Mouse (Mus musculus) telencephalon, adult 2 months (tissue): ENCODE results near the gene Znrf2.
"Not testable (repeated sequence)": the region's sequence is repeated elsewhere in the genome, so short reads cannot be mapped to it uniquely, and the experiment has no call there.

Experiments used
- DNase-seq: peaks from one replicate; pipeline ENCODE4 v3.0.0-alpha.2; 2011; ENCODE audit warnings: low read depth, low spot score

The Znrf2 gene

DNA sequence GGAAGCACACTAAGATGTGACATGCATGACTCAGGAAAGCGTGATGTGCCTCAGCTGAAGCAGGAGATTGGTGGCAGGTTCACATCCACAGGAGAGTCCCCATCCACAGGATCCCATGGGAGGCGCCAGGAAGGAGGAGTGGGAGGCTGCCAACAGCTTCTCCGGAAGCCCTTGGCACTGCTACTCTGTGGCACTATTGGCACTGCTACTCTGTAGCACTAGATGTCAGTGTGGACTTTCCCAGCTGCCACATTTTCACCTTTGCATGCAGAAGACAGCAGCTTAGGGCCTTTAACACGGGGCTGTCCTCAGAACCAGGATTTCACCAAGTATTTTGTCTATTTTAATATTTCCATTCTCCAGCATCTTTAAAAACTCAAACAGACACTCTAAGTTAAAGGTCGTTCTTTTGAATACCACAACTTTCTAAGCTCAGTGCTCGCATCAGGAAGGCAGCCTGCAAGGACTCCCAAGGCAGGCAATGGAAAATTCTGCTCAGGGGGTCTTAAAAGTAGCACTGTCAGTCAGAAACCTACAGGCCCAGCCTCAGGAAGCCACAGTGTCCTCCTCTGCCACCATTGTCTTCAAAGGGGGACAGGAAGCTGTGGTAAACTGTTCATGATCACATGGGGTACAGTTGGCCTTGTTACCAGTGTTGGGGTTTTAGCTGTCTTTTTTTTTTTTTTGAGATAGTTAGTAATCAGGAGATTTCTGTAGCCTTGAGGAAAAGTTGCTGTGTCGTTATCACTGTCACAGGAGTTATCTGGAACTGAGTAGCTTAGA is 7.0 kb upstream of the Znrf2 start:
- DNase-seq: no peak

DNA sequence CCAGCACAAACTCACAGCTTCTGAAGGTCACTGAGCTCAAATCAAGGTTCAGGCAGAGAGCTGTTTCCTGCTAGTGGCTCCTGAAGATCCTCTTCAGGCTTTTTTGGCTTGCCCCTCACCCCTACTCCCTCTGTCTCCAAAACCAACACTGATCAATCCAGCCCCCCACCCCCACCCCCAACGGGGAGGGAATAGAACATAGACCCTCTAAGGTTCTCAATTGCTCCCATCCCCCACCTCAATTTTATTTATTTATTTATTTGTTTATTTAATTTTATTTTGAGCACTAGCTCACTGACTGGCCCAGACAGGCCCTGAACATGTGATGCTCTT is 6.4 kb upstream of the Znrf2 start:
- no peak for DNase-seq

DNA sequence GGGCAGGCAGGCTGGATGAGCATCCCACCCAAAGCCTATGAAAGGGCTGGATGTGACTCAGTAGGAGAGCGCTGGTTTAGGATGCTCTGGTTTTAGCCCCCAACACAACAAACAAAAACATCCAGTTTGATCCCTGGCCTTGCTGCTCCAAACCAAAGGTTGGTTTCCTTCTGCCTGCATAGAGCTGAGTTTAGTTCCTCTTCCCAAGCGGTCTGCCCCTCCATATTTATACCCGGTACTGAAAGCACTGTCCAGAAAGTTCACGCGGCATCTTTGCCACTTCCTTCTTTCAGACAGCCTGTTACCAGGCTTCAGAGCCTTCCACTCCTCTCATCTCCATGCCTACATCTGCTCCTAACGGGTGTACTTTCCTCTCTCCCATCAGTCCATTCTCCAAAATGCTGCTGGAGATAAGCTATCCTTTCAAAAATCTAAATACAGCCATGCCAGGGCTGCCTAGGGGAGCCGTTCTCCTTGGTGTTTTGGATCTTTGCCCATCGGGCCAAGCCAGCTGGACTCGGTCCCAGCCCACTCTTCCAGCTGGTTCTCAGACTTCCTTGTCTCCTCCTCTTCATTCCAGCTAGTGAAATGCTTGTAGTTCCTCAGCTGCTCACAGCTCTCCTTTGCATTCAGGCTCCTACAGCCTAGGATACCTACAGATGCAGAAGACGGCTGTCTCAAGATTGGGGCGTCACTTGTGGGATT is 5.0 kb upstream of the Znrf2 start:
- peak; percentile 82 for DNase-seq

DNA sequence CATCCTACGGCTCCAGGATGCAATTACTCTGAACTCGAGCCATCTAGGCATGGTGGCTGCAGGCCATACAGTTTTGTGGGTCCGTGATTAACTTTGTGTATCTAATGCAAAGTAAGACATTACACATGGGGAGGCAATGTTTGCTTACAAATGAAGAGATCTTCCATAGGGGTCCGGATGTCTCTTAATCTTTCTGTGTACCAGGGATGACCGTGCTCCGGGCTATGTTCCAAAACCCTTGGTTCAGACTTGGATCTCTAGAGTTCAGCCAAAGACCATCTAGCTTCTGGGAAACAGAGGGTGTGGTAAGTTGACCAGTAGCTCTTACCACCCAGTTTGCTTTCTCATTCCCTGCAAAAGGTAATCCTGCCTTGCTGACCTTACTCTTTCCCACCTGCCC is 4.4 kb upstream of the Znrf2 start:
- DNase-seq: no peak

DNA sequence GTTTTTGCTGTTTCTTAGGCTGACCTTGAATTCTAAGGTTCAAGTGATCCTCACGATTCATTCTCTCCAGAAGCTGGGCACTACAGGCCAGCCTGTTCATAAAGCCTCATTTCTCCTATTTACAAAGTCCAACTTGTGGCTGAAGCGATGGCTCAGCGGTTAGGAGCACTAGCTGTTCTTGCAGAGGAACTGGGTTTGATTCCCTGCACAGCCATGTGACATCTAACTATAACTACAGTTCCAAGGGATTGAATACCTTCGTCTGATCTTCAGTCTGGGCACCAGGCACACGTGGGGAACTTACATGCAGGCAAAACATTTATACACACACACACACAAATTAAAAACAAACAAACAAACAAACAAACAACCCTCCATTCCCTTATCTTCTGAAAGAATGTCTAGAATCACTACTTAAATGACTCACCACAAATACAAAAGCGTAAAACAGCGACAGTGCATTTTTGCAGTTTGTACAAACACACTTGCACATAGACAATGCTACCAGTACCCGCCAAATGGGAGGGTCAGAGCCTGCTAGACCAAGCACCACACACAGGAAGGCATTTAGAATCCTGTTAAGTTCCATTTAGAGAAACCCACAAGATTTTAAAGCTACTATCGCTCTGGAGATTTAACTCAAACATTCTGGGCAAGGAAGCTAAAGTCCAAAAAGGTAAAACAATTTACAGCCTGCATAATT is 1.1 kb upstream of the Znrf2 start:
- no peak for DNase-seq

DNA sequence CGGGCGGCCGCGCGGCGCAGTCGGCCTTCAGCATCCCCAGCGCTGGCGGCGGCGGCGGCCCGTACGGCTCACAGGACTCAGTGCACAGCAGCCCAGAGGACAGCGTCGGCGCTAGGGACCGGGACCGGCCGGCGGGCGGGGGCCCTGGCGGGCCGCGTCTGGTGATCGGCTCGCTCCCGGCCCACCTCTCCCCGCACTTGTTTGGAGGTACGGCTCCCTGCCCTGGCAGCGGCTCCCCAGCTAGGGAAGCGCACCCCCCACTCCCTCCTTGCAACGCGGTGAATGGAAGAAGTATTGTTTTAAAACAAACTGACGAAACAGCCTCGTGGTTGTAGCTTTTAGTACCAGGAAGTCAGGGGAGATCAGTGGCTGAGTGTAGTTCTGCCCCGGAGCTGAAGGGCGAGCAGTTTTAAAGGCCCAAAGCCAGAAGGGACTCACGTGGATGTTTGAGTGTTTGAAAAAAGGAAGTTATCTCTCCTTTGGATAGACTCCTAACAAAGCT is 601 bp downstream of the Znrf2 start:
- no peak for DNase-seq

DNA sequence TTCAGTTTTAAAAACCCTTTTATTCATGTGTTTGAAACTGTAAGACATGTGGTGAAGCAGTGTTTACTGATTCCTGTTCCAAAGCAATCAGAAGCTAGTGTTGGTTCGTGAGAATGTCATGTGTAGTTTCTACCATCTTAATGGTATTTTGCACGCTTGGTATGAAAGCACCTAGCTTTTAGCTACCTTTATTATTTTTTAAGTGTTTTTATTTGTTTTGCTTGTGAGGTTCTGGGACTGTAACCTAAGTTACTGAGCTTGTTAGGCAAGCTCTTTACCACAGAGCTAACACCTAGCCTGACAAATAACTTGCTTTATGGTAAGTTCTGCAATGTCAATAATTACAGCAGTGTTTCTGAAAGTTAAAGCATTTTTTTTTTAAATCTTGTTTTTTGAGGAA is 1.7 kb downstream of the Znrf2 start:
- no peak for DNase-seq

DNA sequence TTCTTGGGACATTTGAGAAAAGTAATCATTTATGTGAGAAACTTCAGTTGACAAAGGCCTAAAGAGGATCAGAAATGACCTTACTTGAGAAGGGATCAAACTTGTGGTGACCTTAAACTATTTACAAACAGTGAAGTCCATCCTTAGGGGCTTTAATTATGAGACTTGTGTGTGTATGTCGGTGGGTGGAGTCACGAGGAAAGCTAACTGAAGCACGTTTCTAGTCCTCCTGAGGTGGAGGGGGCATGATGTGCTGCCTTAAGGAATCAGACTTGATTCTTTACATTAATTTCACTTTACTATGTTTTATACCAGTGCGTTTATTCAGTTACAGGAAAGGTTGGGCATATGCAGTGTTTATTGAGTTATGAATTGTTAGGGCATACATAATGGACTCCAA is 2.6 kb downstream of the Znrf2 start:
- no peak for DNase-seq

DNA sequence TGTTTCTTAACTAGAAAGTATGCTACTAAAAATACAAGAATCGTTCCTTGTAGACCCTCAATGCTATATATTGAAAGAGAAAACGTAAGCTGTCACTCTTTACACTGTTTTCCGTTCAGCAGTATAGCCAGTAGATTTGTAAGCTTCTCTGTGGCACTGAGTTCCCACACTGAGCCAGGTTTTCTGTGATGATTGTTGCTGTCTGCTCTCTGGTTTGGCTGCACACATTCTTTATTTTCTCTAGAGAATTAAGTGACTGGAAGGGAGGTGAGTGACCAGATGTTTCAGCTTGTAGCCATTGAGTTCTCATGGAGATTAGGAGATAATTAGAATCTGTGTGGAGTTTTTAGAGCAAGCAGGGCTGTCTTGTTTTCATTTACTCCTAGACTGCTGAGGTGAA is 3.0 kb downstream of the Znrf2 start:
- DNase-seq: no peak

DNA sequence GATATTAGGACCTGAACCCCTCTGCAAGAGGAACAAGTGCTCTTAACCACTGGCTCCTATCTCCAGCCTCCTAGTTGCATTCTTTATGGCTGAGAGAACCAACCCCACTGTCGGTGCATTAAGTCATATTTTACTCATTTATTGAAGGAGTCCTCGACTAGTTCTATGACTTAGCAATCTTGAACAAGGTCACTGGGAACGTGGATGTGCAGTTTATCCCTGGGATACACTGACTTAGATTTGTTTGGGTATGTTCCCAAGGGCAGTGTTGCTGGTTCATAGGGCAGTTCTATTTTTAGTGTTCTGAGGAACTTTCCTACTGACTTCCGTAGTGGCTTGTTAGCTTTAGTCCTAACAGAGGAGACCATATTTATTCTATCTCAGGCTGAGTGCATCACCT is 5.6 kb downstream of the Znrf2 start:
- DNase-seq: no peak

DNA sequence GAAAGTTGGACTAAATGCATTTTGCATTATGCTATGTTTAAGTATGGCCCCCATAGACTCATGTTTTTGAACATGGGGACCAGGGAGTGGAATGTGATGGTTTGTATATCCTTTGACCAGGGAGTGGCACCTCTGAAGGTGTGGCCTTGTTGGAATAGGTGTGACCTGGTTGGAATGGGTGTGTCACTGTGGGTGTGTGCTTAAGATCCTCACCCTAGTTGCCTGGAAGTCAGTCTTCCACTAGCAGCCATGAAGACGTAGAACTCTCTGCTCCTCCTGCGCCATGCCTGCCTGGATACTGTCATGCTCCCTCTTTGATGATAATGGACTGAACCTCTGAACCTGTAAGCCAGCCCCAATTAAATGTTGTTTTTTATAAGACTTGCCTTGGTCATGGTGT is 7.8 kb downstream of the Znrf2 start:
- not testable (repeated sequence) for DNase-seq

DNA sequence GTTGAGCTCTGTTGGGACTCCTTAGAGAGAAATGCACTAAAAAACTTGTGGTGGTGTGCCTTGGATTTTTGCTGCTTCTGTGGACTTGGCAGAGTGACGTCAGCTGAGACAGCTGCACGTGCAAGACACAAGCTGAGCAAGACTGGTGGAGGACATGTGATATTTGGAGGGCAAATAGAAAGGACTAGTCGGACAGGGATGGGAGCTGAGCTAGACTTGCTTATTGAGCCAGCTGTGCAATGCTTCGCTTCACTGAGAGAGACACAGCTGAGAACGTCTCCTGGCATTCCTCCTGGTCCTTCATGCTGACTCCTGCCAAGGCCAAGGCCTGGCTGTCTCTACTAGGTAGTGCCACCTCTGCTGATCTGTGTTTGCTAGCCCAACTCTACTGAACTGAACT is 10.8 kb downstream of the Znrf2 start:
- no peak for DNase-seq

DNA sequence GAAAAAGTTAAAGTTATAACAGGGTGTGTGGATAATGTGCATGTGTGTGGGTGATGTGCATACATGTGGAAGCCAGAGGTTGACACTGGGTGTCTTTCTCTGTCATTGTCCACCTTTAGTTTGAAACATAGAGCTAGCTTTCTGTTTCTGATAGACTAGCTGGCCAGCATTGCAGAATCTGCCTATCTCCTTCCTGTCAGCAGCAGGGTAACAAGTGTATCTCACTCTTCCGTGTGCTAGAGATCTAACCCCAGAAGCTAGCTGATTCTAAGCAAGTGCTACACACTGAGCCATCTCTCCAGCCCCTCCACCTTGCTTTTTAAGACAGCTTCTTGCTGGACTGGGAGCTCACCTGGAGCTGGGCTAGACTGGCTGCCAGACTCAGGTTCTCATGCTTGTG is 11.6 kb downstream of the Znrf2 start:
- DNase-seq: no peak

DNA sequence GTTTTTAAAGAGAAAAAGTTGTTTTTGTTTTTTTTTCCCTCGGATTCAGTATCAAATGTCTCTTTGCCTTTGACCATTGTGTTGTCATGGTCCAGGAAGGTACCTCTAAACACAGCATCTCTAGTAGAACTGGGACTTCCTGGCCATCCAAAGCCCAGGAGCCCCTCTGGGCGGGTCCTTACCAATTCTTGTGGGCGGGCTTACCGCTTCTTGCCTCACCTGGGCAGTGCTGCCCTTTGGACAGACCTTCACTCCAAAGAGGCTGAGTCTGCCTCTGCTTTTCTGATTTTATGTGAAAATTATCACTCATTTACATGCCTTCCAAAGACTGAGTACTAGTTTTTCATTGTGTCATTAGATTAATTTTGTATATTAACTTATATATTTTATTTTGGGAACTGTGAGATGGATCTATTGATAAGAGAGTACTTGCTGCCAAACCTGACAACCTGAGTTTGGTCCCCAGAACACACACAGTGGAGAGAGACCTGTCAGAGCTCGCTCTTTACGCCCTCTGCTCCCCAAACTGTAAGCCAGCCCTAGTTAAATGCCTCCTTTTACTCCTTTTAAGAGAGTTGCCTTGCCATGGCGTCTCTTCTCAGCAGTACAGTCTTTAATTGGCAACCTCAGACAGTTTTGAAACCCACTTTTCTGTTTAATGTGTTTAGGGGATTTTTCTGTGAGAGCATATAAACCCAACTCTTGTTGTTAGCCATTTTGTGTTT is 13.5 kb downstream of the Znrf2 start:
- DNase-seq: no peak

DNA sequence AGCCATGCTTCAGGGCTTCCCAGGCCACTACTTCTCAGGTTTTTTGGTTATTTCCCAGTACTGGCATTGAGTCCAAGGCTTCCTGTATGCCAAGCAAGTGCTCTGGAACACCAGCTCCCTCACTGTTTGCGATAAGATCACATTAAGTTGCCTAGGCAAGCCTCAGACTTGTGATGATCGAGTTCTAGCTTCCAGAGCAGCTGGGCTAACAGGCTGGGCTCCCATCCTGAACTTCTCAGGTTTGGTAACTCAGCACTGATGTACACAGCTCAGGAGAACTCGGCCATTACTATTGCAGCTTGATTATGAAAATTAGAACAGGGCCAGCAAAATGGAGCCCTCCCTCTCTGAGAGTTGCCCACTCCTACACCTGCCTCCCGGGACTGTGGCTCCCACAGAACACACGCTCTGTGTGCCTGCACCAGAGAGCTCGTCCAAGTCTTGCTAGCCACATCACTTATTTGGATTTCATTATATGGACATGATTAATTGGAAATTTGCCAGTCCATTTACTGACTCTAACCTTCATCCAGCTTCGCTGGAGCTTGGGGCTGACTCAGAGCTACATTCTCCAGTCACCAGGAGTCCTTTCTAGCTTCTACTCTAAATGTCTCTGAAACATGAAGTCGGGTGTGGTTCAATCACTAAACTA is 14.5 kb downstream of the Znrf2 start:
- no peak for DNase-seq

DNA sequence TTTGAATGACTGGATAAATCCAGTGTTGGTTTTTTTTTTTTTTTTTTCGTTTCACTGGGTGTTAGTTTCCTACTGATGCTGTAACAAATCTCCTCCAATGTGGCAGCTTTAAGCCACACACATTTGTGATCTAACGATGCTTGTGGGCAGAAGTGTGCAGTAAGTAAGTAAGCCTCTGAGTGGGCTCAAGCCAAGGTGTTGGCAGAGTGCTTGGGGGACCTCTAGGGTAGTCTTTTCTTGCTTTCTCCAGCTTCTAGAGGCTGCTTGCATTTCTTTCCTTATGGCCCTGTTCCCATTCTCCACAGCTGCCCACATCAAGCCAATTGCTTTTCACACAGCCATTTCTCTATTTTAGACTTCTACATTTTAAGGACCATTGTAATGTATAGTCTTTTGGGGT is 16.7 kb downstream of the Znrf2 start:
- DNase-seq: no peak

DNA sequence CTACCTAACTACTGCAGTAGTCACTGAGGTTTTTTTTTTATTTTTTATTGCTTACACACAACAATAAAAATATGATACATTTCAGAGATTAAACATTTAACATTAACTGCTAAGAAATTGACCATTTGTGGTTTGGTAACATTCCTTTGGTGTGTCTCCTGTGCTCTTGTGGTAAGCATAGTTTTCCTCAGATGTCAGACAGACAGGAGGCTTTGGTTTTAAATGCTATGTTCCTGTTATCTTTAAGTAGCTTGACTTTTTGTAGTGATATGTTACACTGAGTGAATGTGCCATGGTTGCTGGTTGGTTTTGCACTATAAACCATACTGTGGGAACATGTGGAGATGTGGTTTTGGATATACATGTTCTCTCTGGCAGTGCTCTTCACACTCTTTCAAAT is 19.9 kb downstream of the Znrf2 start:
- DNase-seq: no peak

DNA sequence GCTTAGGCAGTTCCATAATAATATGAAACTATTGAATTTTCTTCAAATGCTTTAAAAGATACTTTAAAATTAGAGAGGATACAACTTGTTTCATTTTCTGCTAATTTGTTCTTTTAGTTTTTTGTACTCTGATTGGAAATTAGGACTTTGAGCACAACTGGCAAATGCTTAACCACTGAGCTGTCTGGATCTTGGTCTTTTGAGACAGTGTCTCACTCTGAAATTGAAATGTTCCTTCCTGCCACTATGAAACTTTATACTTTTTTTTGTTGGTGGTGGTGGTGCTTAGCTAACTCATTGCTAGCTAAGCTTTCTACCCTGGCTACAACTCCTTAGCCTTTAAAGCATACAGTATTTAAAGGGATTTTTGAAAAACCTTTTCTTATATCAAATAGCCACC is 24.7 kb downstream of the Znrf2 start:
- DNase-seq: no peak

DNA sequence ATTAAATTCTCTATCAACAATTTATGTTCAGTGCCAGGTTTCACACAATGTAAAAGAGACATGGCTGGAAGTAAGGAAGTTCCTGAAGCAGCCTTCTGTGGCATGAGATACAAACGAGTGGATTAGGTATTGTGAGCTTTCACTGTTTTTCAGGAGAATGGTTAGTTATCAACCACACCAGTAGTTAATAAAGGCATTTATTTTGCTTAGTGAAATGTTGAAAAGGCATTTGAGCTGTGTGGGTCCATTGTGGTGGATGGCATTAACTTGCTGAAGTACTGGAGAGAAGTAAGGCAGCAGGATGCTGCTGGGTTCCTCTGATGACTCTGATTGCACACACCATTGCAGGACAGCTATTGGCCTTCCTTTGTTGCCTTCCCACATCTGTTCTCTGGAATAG is 25.3 kb downstream of the Znrf2 start:
- no peak for DNase-seq

DNA sequence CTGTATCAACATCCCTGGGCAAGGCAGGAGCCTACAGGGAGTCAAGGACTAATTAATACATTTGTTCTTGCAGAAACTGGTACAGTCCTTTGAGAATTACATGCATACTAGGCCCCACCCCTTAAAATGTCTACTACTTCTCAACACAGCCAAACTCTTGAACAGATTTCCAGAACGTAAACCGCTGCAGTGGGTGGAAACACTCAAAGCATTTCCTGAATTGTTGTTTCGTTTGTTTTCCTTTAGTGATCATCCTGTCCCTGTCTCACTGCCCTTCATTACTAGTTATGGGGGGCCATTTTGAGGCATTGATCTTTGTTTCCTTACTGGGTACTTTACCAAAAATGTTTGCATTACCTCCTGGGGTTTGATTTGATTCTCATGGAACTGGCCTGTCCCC is 31.8 kb downstream of the Znrf2 start:
- DNase-seq: no peak
